Mouse (Mus musculus) forebrain, embryonic 11.5 days (tissue): ENCODE measurements around the gene Sorbs1. TPM values are rescaled to one million over a fixed set of nuclear protein-coding genes. Genes with fewer than 3 reads are reported as not detected.

Source experiments
- ATAC-seq: fragments of 200-750 bp; cut with Nextera tagmentation; replicated peaks from 2 replicates; pipeline ENCODE4 v1.8.0; 2017; ENCODE audit warnings: moderate TSS enrichment; ENCODE audit not compliant: low FRiP score
- DNase-seq: peaks from one replicate; pipeline ENCODE4 v3.0.0-alpha.2; 2017; ENCODE audit warnings: low spot score
- H3K27ac ChIP-seq: fragments of 300-500 bp; sonication (generic); 2 replicates; pipeline ENCODE4 v1.5.1; 2014; ENCODE audit warnings: low read depth, low read length
- H3K27me3 ChIP-seq: fragments of 300-500 bp; sonication (generic); 2 replicates; pipeline ENCODE4 v1.6.1; 2014; ENCODE audit warnings: mild to moderate bottlenecking, low read length, mixed read lengths; ENCODE audit not compliant: control insufficient read depth, insufficient read depth
- H3K36me3 ChIP-seq: fragments of 300-500 bp; sonication (generic); 2 replicates; pipeline ENCODE4 v1.6.1; 2014; ENCODE audit warnings: mild to moderate bottlenecking, low read length, moderate library complexity, mixed read lengths; ENCODE audit not compliant: control insufficient read depth, insufficient read depth
- H3K4me1 ChIP-seq: fragments of 300-500 bp; sonication (generic); replicated peaks from 2 replicates; pipeline ENCODE4 v1.6.1; 2014; ENCODE audit warnings: low read length, mixed read lengths; ENCODE audit not compliant: control insufficient read depth, insufficient read depth
- H3K4me2 ChIP-seq: fragments of 300-500 bp; sonication (generic); 2 replicates; pipeline ENCODE4 v1.6.1; 2014; ENCODE audit warnings: low read depth, mild to moderate bottlenecking, low read length, moderate library complexity, mixed read lengths; ENCODE audit not compliant: severe bottlenecking
- H3K4me3 ChIP-seq: fragments of 300-500 bp; sonication (generic); 2 replicates; pipeline ENCODE4 v1.5.1; 2014; ENCODE audit warnings: low read depth, low read length
- H3K9ac ChIP-seq: fragments of 300-500 bp; sonication (generic); 2 replicates; pipeline ENCODE4 v1.6.1; 2014; ENCODE audit warnings: low read length
- H3K9me3 ChIP-seq: fragments of 300-500 bp; sonication (generic); 2 replicates; pipeline ENCODE4 v1.6.1; 2016; ENCODE audit warnings: low read length, mixed read lengths; ENCODE audit not compliant: control insufficient read depth
- WGBS: fragments of 180-500 bp; shearing (Covaris S2); extraction: QIAGEN DNeasy Blood & Tissue Kit; methylation state at CpG from one replicate; pipeline ENCODE4 v1.1.7; 2014; 5-methylcytosine and 5-hydroxymethylcytosine counted together
- polyA plus RNA-seq: library from polyadenylated mRNA; unstranded; fragments of >200 nt; fragmentation: Nextera tagmentation; extraction: Ambion mirVana; gene quantifications from 2 replicates; pipeline ENCODE4 v1.2.1, GENCODE M21; 2014

Sorbs1 gene
- polyA plus RNA-seq, 1 experiment from 2014 or later, result 66.0 TPM

DNA sequence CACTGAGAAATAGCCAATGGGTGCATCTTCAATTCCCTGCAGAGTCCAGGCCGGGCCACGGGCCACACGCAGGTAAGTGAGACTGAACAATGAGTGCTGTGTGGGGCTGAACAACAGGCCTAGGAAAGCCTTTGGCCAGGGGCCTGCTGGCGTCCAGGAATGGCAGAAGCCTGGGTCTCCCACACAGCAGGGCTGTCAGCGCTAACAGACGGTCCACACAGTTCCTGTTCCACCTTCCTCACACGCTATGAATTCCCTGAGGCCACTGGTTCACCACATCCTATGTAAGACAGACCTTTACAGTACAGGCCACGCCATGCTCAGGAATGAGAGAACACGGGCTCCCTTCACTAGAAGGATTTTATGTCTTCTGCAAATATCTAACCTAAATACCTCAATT lies 103.5 kb downstream of the Sorbs1 start:
- no peak for DNase-seq

GRCm38 (mm10) chr19:40409500-40410035 lies 104.0 kb downstream of the Sorbs1 start:
- Histone ChIP-seq H3K4me2 (no peak overlapping the region), H3K4me3 (no peak overlapping the region), H3K9ac (no peak overlapping the region), H3K4me1 (no peaks in the 10 kb centered on the region; the same call in 1 of the 2 replicates), H3K9me3 (no peaks in the 10 kb centered on the region), H3K27ac (no peak overlapping the region), H3K27me3 (no peaks in the 10 kb centered on the region), H3K36me3 (no peaks in the 10 kb centered on the region)
- DNase-seq (no peak), ATAC-seq (no peak)
- 84% methylated on average over 11 of the region's 11 CpGs for WGBS

More for the DNA sequence above, 103.5 kb downstream of the Sorbs1 start:
- WGBS, result 81% methylated on average over 9 of the region's 9 CpGs
- ATAC-seq, result no peak
- H3K9me3 ChIP-seq, result no peaks in the 10 kb centered on the region
- no peak overlapping the region for H3K27ac ChIP-seq
- no peak overlapping the region for H3K9ac ChIP-seq
- H3K4me2 ChIP-seq, result no peak overlapping the region
- no peaks in the 10 kb centered on the region; the same call in 1 of the 2 replicates for H3K4me1 ChIP-seq
- no peak overlapping the region for H3K4me3 ChIP-seq
- H3K27me3 ChIP-seq, result no peaks in the 10 kb centered on the region
- H3K36me3 ChIP-seq, result no peaks in the 10 kb centered on the region

DNA sequence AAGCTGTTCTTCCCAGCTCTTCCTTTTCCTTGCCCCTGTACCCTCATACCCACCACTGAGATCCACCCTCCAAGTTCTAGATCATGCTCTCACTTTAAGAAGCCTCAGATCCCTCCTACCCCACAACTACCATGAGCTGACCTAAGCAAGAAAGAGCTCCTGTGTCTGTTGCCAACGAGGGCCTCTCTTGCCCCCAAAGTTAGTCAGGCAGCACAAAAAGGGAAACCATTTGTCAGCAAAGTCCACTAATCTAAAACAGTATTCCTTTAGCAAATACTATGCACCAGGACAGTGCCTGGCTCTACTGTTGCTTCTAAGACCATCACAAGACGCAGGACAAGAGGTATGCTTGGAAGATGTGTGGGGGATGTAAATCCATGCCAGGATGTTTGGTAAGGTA lies 106.4 kb downstream of the Sorbs1 start:
- Histone ChIP-seq H3K4me1 (no peaks in the 10 kb centered on the region; the same call in 1 of the 2 replicates), H3K4me2 (no peak overlapping the region), H3K27ac (no peak overlapping the region), H3K27me3 (no peaks in the 10 kb centered on the region), H3K9ac (no peak overlapping the region), H3K4me3 (no peak overlapping the region), H3K9me3 (no peaks in the 10 kb centered on the region), H3K36me3 (no peaks in the 10 kb centered on the region)
- WGBS, result 82% methylated on average over 2 of the region's 2 CpGs
- ATAC-seq (no peak), DNase-seq (no peak)

GRCm38 (mm10) chr19:40406661-40407060 lies 106.9 kb downstream of the Sorbs1 start:
- Histone ChIP-seq H3K27ac (no peak overlapping the region), H3K9me3 (no peaks in the 10 kb centered on the region), H3K27me3 (no peaks in the 10 kb centered on the region), H3K36me3 (no peaks in the 10 kb centered on the region), H3K4me3 (no peak overlapping the region), H3K9ac (no peak overlapping the region), H3K4me2 (no peak overlapping the region), H3K4me1 (no peaks in the 10 kb centered on the region; the same call in 1 of the 2 replicates)
- ATAC-seq, result no peak
- no peak for DNase-seq
- 95% methylated on average over 8 of the region's 8 CpGs for WGBS

- Histone ChIP-seq H3K36me3 (no peaks in the 10 kb centered on the region), H3K4me1 (no peaks in the 10 kb centered on the region; the same call in 1 of the 2 replicates), H3K9ac (no peak overlapping the region), H3K9me3 (no peaks in the 10 kb centered on the region), H3K27me3 (no peaks in the 10 kb centered on the region), H3K27ac (no peak overlapping the region), H3K4me2 (no peak overlapping the region), H3K4me3 (no peak overlapping the region)
- no peak for ATAC-seq
- no peak for DNase-seq
- WGBS, result 87% methylated on average over 11 of the region's 11 CpGs
Measured at GRCm38 (mm10) chr19:40405808-40406207, 107.8 kb downstream of the Sorbs1 start.

DNA sequence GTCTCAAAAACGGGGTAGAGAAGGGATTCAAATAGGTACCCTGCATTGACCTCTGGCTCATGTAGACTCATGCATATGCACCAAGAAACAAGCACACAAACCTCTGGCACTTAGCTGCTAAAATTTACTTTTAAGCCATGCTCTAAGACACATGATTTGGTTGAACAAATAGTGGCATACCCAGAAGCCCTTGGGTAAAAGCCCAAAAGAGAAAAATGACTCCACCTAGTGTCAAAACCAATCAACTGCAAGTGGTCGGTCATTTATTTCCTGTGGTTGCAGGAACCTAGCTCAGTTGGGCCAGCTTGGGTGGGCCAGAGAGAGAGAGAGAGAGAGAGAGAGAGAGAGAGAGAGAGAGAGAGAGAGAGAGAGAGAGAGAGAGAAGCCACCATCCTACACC lies 109.0 kb downstream of the Sorbs1 start:
- ATAC-seq (no peak), DNase-seq (no peak)
- Histone ChIP-seq H3K27me3 (no peaks in the 10 kb centered on the region), H3K4me3 (no peak overlapping the region), H3K9me3 (no peaks in the 10 kb centered on the region), H3K27ac (no peak overlapping the region), H3K9ac (no peak overlapping the region), H3K4me2 (no peak overlapping the region), H3K36me3 (no peaks in the 10 kb centered on the region), H3K4me1 (no peaks in the 10 kb centered on the region; the same call in 1 of the 2 replicates)
- WGBS, result 74% methylated on average over 2 of the region's 2 CpGs

- Histone ChIP-seq H3K9me3 (no peaks in the 10 kb centered on the region), H3K27ac (no peak overlapping the region), H3K4me3 (no peak overlapping the region), H3K27me3 (no peaks in the 10 kb centered on the region), H3K9ac (no peak overlapping the region), H3K36me3 (no peaks in the 10 kb centered on the region), H3K4me2 (no peak overlapping the region), H3K4me1 (no peaks in the 10 kb centered on the region)
- ATAC-seq (no peak), DNase-seq (no peak)
- WGBS, result 89% methylated on average over 4 of the region's 4 CpGs
Measured at GRCm38 (mm10) chr19:40403999-40404398, 109.6 kb downstream of the Sorbs1 start.

DNA sequence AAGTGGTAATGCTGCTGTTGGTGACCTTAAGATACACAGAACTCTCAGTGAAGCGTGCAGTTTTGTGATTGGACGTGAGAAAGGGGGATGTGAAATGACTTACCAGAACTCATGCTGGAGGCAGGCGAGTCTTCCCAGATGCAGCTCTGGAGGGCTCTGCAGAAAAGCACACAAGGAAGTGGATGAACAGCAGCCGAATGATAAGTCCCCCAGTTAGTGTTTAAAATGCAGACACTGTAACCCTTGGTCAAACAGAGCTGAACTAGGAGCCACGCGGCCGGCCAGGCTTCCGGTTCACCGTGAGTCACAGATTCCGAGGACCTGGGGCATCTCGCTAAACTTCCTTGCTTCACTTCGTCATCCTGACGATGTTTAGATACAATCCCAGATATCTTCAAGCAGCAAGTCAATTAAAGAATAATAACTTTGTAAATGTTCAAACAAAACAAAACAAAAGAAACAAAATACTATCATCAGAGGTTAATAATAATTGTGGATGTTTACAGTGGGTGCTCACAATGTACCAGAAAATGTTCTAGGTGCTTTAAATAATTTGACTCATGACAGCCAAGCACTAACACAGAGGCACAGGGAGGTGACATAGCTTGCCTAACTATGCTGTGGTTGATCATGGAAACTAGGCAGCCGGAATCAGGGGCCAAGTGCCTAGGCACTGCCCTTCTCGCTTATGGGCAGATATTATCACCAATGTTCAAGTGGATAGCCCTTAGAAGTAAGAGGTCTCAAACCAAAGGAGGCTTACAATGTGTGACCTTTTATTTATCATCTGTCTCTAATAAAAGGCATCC lies 111.2 kb downstream of the Sorbs1 start:
- Histone ChIP-seq H3K9me3 (no peaks in the 10 kb centered on the region), H3K9ac (no peak overlapping the region), H3K4me3 (no peak overlapping the region), H3K36me3 (no peaks in the 10 kb centered on the region), H3K4me1 (no peaks in the 10 kb centered on the region), H3K4me2 (no peak overlapping the region), H3K27ac (no peak overlapping the region), H3K27me3 (no peaks in the 10 kb centered on the region)
- no peak for ATAC-seq
- 91% methylated on average over 15 of the region's 15 CpGs for WGBS
- no peak for DNase-seq

DNA sequence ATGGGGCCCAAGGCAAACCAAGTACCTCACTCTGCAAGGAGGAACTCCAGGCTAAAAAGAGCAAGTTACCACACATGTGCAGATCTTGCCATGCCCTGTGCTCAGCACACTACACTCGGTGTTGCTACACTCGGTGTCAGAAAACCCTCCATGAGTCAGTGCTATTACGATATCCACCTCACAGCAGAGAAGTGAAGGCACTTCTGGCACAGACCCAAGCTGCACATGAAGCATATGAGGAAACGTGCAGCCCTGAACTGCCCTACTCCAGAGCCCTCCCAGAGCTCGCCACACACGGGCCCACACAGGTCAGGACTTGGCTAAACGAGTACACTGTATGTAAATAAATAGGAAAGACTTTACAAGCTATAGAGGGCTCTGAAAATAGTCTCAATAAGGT lies 112.4 kb downstream of the Sorbs1 start:
- Histone ChIP-seq H3K4me1 (no peaks in the 10 kb centered on the region), H3K36me3 (no peaks in the 10 kb centered on the region), H3K27ac (no peak overlapping the region), H3K9me3 (no peaks in the 10 kb centered on the region), H3K9ac (no peak overlapping the region), H3K4me3 (no peak overlapping the region), H3K4me2 (no peak overlapping the region), H3K27me3 (no peaks in the 10 kb centered on the region)
- WGBS, result 89% methylated on average over 7 of the region's 7 CpGs
- DNase-seq, result no peak
- no peak for ATAC-seq
